Mouse (Mus musculus) CH12.LX (cell line): Measurements from ENCODE around the gene Tbck. TPM values are rescaled to one million over a fixed set of nuclear protein-coding genes. Genes with fewer than 3 reads are reported as not detected.

Experiments used
- DNase-seq: peaks from one replicate; pipeline ENCODE4 v3.0.0-alpha.2; 2013; ENCODE audit errors: extremely low read depth
- H3K27ac ChIP-seq: 2 replicates; pipeline ENCODE4 v1.5.1; 2012; ENCODE audit warnings: low read depth, mild to moderate bottlenecking, control low read depth, moderate library complexity; ENCODE audit not compliant: insufficient read depth
- H3K27me3 ChIP-seq: replicated peaks from 2 replicates; pipeline ENCODE3; 2012; ENCODE audit warnings: inconsistent platforms
- H3K36me3 ChIP-seq, 2 experiments: replicated peaks in 1 of 2; 2 replicates each; pipeline versions ENCODE3 to v1.6.1; 2012; ENCODE audit warnings: inconsistent platforms in 1 of 2, low read length in 1 of 2, mild to moderate bottlenecking in 1 of 2, mixed read lengths in 1 of 2, moderate library complexity in 1 of 2; ENCODE audit not compliant: control insufficient read depth in 1 of 2, insufficient read depth in 1 of 2
- H3K4me1 ChIP-seq, 2 experiments: 2 replicates each; pipeline ENCODE4 v1.6.1; 2012; ENCODE audit warnings: inconsistent platforms in 1 of 2, moderate library complexity in 1 of 2; ENCODE audit not compliant: insufficient read depth in 2 of 2, control insufficient read depth in 1 of 2
- H3K4me2 ChIP-seq: 2 replicates; pipeline ENCODE4 v1.6.1; 2012; ENCODE audit warnings: low read depth, mild to moderate bottlenecking, control low read depth; ENCODE audit not compliant: poor library complexity, insufficient read depth, severe bottlenecking
- H3K4me3 ChIP-seq, 3 experiments: fragments of 150-350 bp in 1 of 3; sonication (generic) in 1 of 3; replicated peaks in 1 of 3; 2 replicates each; pipeline versions ENCODE3 to v1.5.1; 2011 to 2012; ENCODE audit warnings: low read depth in 2 of 3, low read length in 2 of 3, mild to moderate bottlenecking in 2 of 3, moderate library complexity in 2 of 3, control low read depth in 1 of 3, improper control_type of control experiment in 1 of 3, inconsistent platforms in 1 of 3, mixed read lengths in 1 of 3; ENCODE audit not compliant: poor library complexity in 1 of 3
- H3K79me2 ChIP-seq: replicated peaks from 2 replicates; pipeline ENCODE4 v1.6.1; 2012; ENCODE audit warnings: mild to moderate bottlenecking, moderate library complexity; ENCODE audit not compliant: control insufficient read depth, poor library complexity, insufficient read depth, severe bottlenecking; ENCODE audit errors: extremely low read depth
- H3K9ac ChIP-seq: 2 replicates; pipeline ENCODE4 v1.6.1; 2012; ENCODE audit warnings: low read depth, mild to moderate bottlenecking, control low read depth, moderate library complexity; ENCODE audit not compliant: insufficient read depth
- H3K9me3 ChIP-seq: replicated peaks from 2 replicates; pipeline ENCODE3; 2012; ENCODE audit warnings: low read length, inconsistent platforms, mixed read lengths
- BHLHE40 ChIP-seq: IDR thresholded peaks from 2 replicates; pipeline ENCODE4 v1.6.1; 2011; ENCODE audit warnings: mild to moderate bottlenecking, low read depth, low read length, improper control_type of control experiment
- CHD1 ChIP-seq: IDR thresholded peaks from 2 replicates; pipeline ENCODE4 v1.6.1; 2012; ENCODE audit warnings: low read depth, low read length, improper control_type of control experiment, inconsistent platforms
- E2F4 ChIP-seq: IDR thresholded peaks from 2 replicates; pipeline ENCODE4 v1.6.1; 2011; ENCODE audit warnings: low read depth, low read length, improper control_type of control experiment; ENCODE audit not compliant: insufficient replicate concordance
- EP300 ChIP-seq: IDR thresholded peaks from 2 replicates; pipeline ENCODE4 v1.6.1; 2011; ENCODE audit warnings: low read length, improper control_type of control experiment
- ETS1 ChIP-seq: conservative IDR thresholded peaks from 2 replicates; pipeline ENCODE4 v1.6.1; 2012; ENCODE audit warnings: low read depth, mild to moderate bottlenecking, inconsistent platforms, low read length, improper control_type of control experiment, moderate library complexity
- GABPA ChIP-seq: IDR thresholded peaks from 2 replicates; pipeline ENCODE4 v1.6.1; 2012; ENCODE audit warnings: low read depth, low read length, improper control_type of control experiment, inconsistent platforms; ENCODE audit not compliant: insufficient replicate concordance
- KAT2A ChIP-seq: IDR thresholded peaks from 2 replicates; pipeline ENCODE4 v1.6.1; 2012; ENCODE audit warnings: low read length, improper control_type of control experiment, inconsistent platforms; ENCODE audit not compliant: insufficient replicate concordance
- MAFK ChIP-seq: IDR thresholded peaks from 2 replicates; pipeline ENCODE4 v1.6.1; 2011; ENCODE audit warnings: low read length, improper control_type of control experiment; ENCODE audit not compliant: insufficient replicate concordance
- MXI1 ChIP-seq: IDR thresholded peaks from 2 replicates; pipeline ENCODE4 v1.6.1; 2011; ENCODE audit warnings: mild to moderate bottlenecking, low read depth, low read length, improper control_type of control experiment
- MYC ChIP-seq: IDR thresholded peaks from 2 replicates; pipeline ENCODE4 v1.6.1; 2011; ENCODE audit warnings: low read depth, mild to moderate bottlenecking, improper control_type of control experiment, low read length
- NRF1 ChIP-seq: IDR thresholded peaks from 2 replicates; pipeline ENCODE4 v1.6.1; 2014; ENCODE audit warnings: low read depth, mild to moderate bottlenecking, inconsistent platforms, low read length, improper control_type of control experiment, moderate library complexity
- POLR2A ChIP-seq: IDR thresholded peaks from 2 replicates; pipeline ENCODE4 v1.6.1; 2011; ENCODE audit warnings: low read depth, mild to moderate bottlenecking, improper control_type of control experiment, low read length
- RAD21 ChIP-seq: IDR thresholded peaks from 2 replicates; pipeline ENCODE4 v1.6.1; 2011; ENCODE audit warnings: low read depth, mild to moderate bottlenecking, low read length, improper control_type of control experiment, moderate library complexity
- SMC3 ChIP-seq: IDR thresholded peaks from 2 replicates; pipeline ENCODE4 v1.6.1; 2011; ENCODE audit warnings: low read depth, low read length, improper control_type of control experiment
- TCF12 ChIP-seq: IDR thresholded peaks from 2 replicates; pipeline ENCODE4 v1.6.1; 2014; ENCODE audit warnings: low read depth, mild to moderate bottlenecking, inconsistent platforms, low read length, improper control_type of control experiment
- UBTF ChIP-seq: IDR thresholded peaks from 2 replicates; pipeline ENCODE4 v1.6.1; 2012; ENCODE audit warnings: low read depth, mild to moderate bottlenecking, inconsistent platforms, low read length, improper control_type of control experiment, moderate library complexity
- ZC3H11A ChIP-seq: IDR thresholded peaks from 2 replicates; pipeline ENCODE4 v1.6.1; 2012; ENCODE audit warnings: low read depth, mild to moderate bottlenecking, inconsistent platforms, low read length, improper control_type of control experiment
- ZKSCAN1 ChIP-seq: IDR thresholded peaks from 2 replicates; pipeline ENCODE4 v1.6.1; 2012; ENCODE audit warnings: low read depth, inconsistent platforms, low read length, improper control_type of control experiment, borderline replicate concordance
- dilution Hi-C: fragments of 300-500 bp; cut with MboI; formaldehyde crosslinking; loops from 2 replicates; pipeline ENCODE4 v1.14.3; 2020; ENCODE audit warnings: low sequenced_read_pairs; ENCODE audit not compliant: extremely low pct_unique_long_range_greater_than_20kb, extremely low pct_ligation_motif_present
- in situ Hi-C: fragments of 300-500 bp; cut with MboI; formaldehyde crosslinking; loops from 3 replicates; pipeline ENCODE4 v1.14.3; 2019; ENCODE audit warnings: low sequenced_read_pairs, low pct_ligation_motif_present, low pct_unique_long_range_greater_than_20kb, mixed read lengths
- polyA plus RNA-seq: library from polyadenylated mRNA; unstranded; fragments of >175 nt; gene quantifications from 2 replicates; pipeline ENCODE4 v1.2.1, GENCODE M21; 2012; ENCODE audit warnings: low read depth; ENCODE audit not compliant: insufficient read length
- total RNA-seq, 2 experiments: library from RNA; depleted of rRNA; stranded (reverse); fragments of 300-350 nt in 1 of 2; fragments of >200 nt in 1 of 2; gene quantifications; 2 replicates each; pipeline ENCODE4 v1.2.3; 2012 to 2014

The Tbck gene
- total and polyA plus RNA-seq, 3 experiments = 9.2 to 18.7 (median 14.5) TPM

- Histone ChIP-seq H3K9ac (no peak overlapping the region), H3K27ac (no peak overlapping the region), H3K4me2 (no peak overlapping the region), H3K4me3 (no peak overlapping the region), H3K79me2 (no peaks in the 10 kb centered on the region), H3K9me3 (no peaks in the 10 kb centered on the region), H3K27me3 (no peaks in the 10 kb centered on the region), H3K4me1 (no peaks in the 10 kb centered on the region), H3K36me3 (peaks cover 9 to 45% of the 10 kb centered on the region in 2 experiments)
- in situ Hi-C loops = no loop called here
- DNase-seq = no peak
- TF ChIP-seq MXI1 (no peak), TCF12 (no peak), ETS1 (no peak), ZC3H11A (no peak), GABPA (no peak), RAD21 (no peak), E2F4 (no peak), EP300 (no peak), KAT2A (no peak), MYC (no peak), MAFK (no peak), ZKSCAN1 (no peak)
- dilution Hi-C loops = no loop called here
Measured at GRCm38 (mm10) chr3:132801910-132802309, 118.0 kb downstream of the Tbck start.

- TF ChIP-seq POLR2A = no peak
- no peak for TF ChIP-seq E2F4
- no peak for TF ChIP-seq ZKSCAN1
- no peak for TF ChIP-seq CHD1
- TF ChIP-seq NRF1 = no peak
- TF ChIP-seq BHLHE40 = no peak
- no peak for TF ChIP-seq UBTF
- no peak for TF ChIP-seq SMC3
- Histone ChIP-seq H3K9ac (no peak overlapping the region), H3K27ac (no peak overlapping the region), H3K9me3 (no peaks in the 10 kb centered on the region), H3K36me3 (peaks cover 5 to 39% of the 10 kb centered on the region in 2 experiments), H3K27me3 (no peaks in the 10 kb centered on the region), H3K79me2 (no peaks in the 10 kb centered on the region), H3K4me2 (no peak overlapping the region), H3K4me1 (peaks cover under 1 to 10% of the 10 kb centered on the region in 2 experiments), H3K4me3 (no peak overlapping the region)
- dilution Hi-C loops (no loop called here), in situ Hi-C loops (no loop called here)
- no peak for DNase-seq
Measured at GRCm38 (mm10) chr3:132807888-132808579, 124.1 kb downstream of the Tbck start.
